Mouse (Mus musculus): ENCODE measurements at regions not wholly inside any gene's neighbourhood (a gene's known extent, or its start where the extent isn't known, plus 50 kb on each side); places are given as distances from the start of the nearest gene placed in this dataset.

GRCm38 (mm10) chr4:89505368-89505819, 173.8 kb upstream of the Dmrta1 start:
- DNase-seq (ENCODE audit: low read depth): no peak

- no peak for DNase-seq (ENCODE audit: low read depth)
Measured at GRCm38 (mm10) chr4:89500232-89500631, 179.0 kb upstream of the Dmrta1 start.

- DNase-seq (ENCODE audit: low read depth): no peak
Measured at GRCm38 (mm10) chr4:89490947-89491346, 180.1 kb upstream of the Cdkn2b start.

GRCm38 (mm10) chr4:89487416-89488165, 176.8 kb upstream of the Cdkn2b start:
- DNase-seq (ENCODE audit: low read depth): no peak

- no peak for DNase-seq (ENCODE audit: low read depth)
Measured at GRCm38 (mm10) chr4:89486963-89487362, 176.1 kb upstream of the Cdkn2b start.

- DNase-seq (ENCODE audit: low read depth): no peak
Measured at GRCm38 (mm10) chr4:89485981-89486531, 175.2 kb upstream of the Cdkn2b start.

- DNase-seq (ENCODE audit: low read depth): no peak
Measured at GRCm38 (mm10) chr4:89478646-89479237, 167.9 kb upstream of the Cdkn2b start.

- no peak for DNase-seq (ENCODE audit: low read depth)
Measured at GRCm38 (mm10) chr4:89475848-89476247, 165.0 kb upstream of the Cdkn2b start.

- DNase-seq (ENCODE audit: low read depth): no peak
Measured at GRCm38 (mm10) chr4:89474836-89475541, 164.2 kb upstream of the Cdkn2b start.

GRCm38 (mm10) chr4:89471426-89471825, 160.6 kb upstream of the Cdkn2b start:
- DNase-seq (ENCODE audit: low read depth): no peak

GRCm38 (mm10) chr4:89470756-89471155, 159.9 kb upstream of the Cdkn2b start:
- DNase-seq (ENCODE audit: low read depth): no peak

- DNase-seq (ENCODE audit: low read depth): no peak
Measured at GRCm38 (mm10) chr4:89469883-89470282, 159.0 kb upstream of the Cdkn2b start.

- no peak for DNase-seq (ENCODE audit: low read depth)
Measured at GRCm38 (mm10) chr4:89469406-89469805, 158.6 kb upstream of the Cdkn2b start.

- no peak for DNase-seq (ENCODE audit: low read depth)
Measured at GRCm38 (mm10) chr4:89466766-89467165, 155.9 kb upstream of the Cdkn2b start.

- no peak for DNase-seq (ENCODE audit: low read depth)
Measured at GRCm38 (mm10) chr4:89463121-89463520, 152.3 kb upstream of the Cdkn2b start.

GRCm38 (mm10) chr4:89460170-89460762, 149.4 kb upstream of the Cdkn2b start:
- DNase-seq (ENCODE audit: low read depth): no peak

- DNase-seq (ENCODE audit: low read depth): no peak
Measured at GRCm38 (mm10) chr4:89459346-89459666, 148.5 kb upstream of the Cdkn2b start.

GRCm38 (mm10) chr4:89458628-89459345, 147.9 kb upstream of the Cdkn2b start:
- no peak for DNase-seq (ENCODE audit: low read depth)

- DNase-seq (ENCODE audit: low read depth): no peak
Measured at GRCm38 (mm10) chr4:89457861-89458260, 147.0 kb upstream of the Cdkn2b start.

GRCm38 (mm10) chr4:89454926-89455325, 144.1 kb upstream of the Cdkn2b start:
- no peak for DNase-seq (ENCODE audit: low read depth)

GRCm38 (mm10) chr4:89453051-89453450, 142.2 kb upstream of the Cdkn2b start:
- no peak for DNase-seq (ENCODE audit: low read depth)

GRCm38 (mm10) chr4:89451741-89452140, 140.9 kb upstream of the Cdkn2b start:
- DNase-seq (ENCODE audit: low read depth): no peak

Measured in naive thymus-derived CD4-positive, alpha-beta T cell, adult 2 months (primary cell).